1 mouse cellular context compared by ENCODE assay signal in genomic region chr13:43774605-43775426, GRCm38 (mm10).
TF ChIP-seq lines count a peak whose summit lies in the region.

No protein-coding gene starts in this region.

TF ChIP-seq in CH12.LX, 34 proteins besides CTCF, POLR2A, EP300 and RAD21 (continued from another document):
- no peak for TF ChIP-seq ZC3H11A (IDR thresholded peaks at IDR 0.05; ENCODE audit: low read depth, low read length)
- TF ChIP-seq ZMIZ1 (IDR thresholded peaks at IDR 0.05; ENCODE audit: low read depth, low read length): no peak
- no peak for TF ChIP-seq ZNF384 (IDR thresholded peaks at IDR 0.05; ENCODE audit: low read depth, low read length)
- 0 out of 2 replicates have a peak, but pooled peaks have one; percentile 12 for TF ChIP-seq MXI1 (IDR thresholded peaks at IDR 0.05; ENCODE audit: low read depth, low read length)
